Mouse (Mus musculus): ENCODE measurements at regions not wholly inside any gene's neighbourhood (a gene's known extent, or its start where the extent isn't known, plus 50 kb on each side); places are given as distances from the start of the nearest gene placed in this dataset.

- Histone ChIP-seq H3K4me3 (replicated peaks in 1 of 3; ENCODE audit: low read depth in 2 of 3, low read length in 2 of 3, poor library complexity in 1 of 3) (no peak overlapping the region), H3K36me3 (replicated peaks in 1 of 2; ENCODE audit: control insufficient read depth in 1 of 2, insufficient read depth in 1 of 2, low read length in 1 of 2) (no peaks in the 10 kb centered on the region), H3K9ac (ENCODE audit: insufficient read depth, low read depth) (no peak overlapping the region), H3K4me2 (ENCODE audit: insufficient read depth, low read depth, poor library complexity, severe bottlenecking) (no peak overlapping the region), H3K79me2 (replicated peaks; ENCODE audit: control insufficient read depth, extremely low read depth, insufficient read depth, poor library complexity, severe bottlenecking) (no peaks in the 10 kb centered on the region), H3K27ac (ENCODE audit: insufficient read depth, low read depth) (no peak overlapping the region), H3K9me3 (replicated peaks; ENCODE audit: low read length) (peaks cover 6% of the 10 kb centered on the region), H3K4me1 (ENCODE audit: control insufficient read depth in 1 of 2, insufficient read depth in 2 of 2) (no peaks in the 10 kb centered on the region), H3K27me3 (replicated peaks) (peaks cover 29% of the 10 kb centered on the region)
- TF ChIP-seq CHD1 (IDR thresholded peaks at IDR 0.05; ENCODE audit: low read depth, low read length) (no peak), MYC (IDR thresholded peaks at IDR 0.05; ENCODE audit: low read depth, low read length) (no peak), USF2 (conservative IDR thresholded peaks at IDR 0.05; ENCODE audit: low read depth, low read length) (no peak), MAFK (IDR thresholded peaks at IDR 0.05; ENCODE audit: insufficient replicate concordance, low read length) (no peak), ETS1 (conservative IDR thresholded peaks at IDR 0.05; ENCODE audit: low read depth, low read length) (no peak), UBTF (IDR thresholded peaks at IDR 0.05; ENCODE audit: low read depth, low read length) (no peak), E2F4 (IDR thresholded peaks at IDR 0.05; ENCODE audit: insufficient replicate concordance, low read depth, low read length) (no peak), IRF4 (IDR thresholded peaks at IDR 0.05; ENCODE audit: low read depth, low read length) (no peak), HCFC1 (IDR thresholded peaks at IDR 0.05; ENCODE audit: low read depth, low read length) (no peak), POLR2AphosphoS2 (IDR thresholded peaks at IDR 0.05; ENCODE audit: low read depth, low read length) (no peak), ZNF384 (IDR thresholded peaks at IDR 0.05; ENCODE audit: low read depth, low read length) (no peak), NELFE (IDR thresholded peaks at IDR 0.05; ENCODE audit: low read depth, low read length) (no peak), EP300 (IDR thresholded peaks at IDR 0.05; ENCODE audit: low read length) (no peak), CTCF (conservative IDR thresholded peaks at IDR 0.05 in 1 of 2, IDR thresholded peaks at IDR 0.05 in 1 of 2; ENCODE audit: low read depth in 2 of 2, low read length in 2 of 2) (no peak), CHD2 (IDR thresholded peaks at IDR 0.05; ENCODE audit: low read length) (no peak), NRF1 (IDR thresholded peaks at IDR 0.05; ENCODE audit: low read depth, low read length) (no peak), SMC3 (IDR thresholded peaks at IDR 0.05; ENCODE audit: low read depth, low read length) (no peak), PAX5 (IDR thresholded peaks at IDR 0.05; ENCODE audit: low read length) (no peak)
- in situ Hi-C loops (cut with MboI; ENCODE audit: low pct_ligation_motif_present, low pct_unique_long_range_greater_than_20kb, low sequenced_read_pairs), result no loop called here
- dilution Hi-C loops (cut with MboI; ENCODE audit: extremely low pct_ligation_motif_present, extremely low pct_unique_long_range_greater_than_20kb, low sequenced_read_pairs), result no loop called here
- DNase-seq (ENCODE audit: extremely low read depth), result no peak
Observed at GRCm38 (mm10) chr4:143055371-143055770, 157.4 kb downstream of the Prdm2 start.

- H3K9me3 ChIP-seq (replicated peaks; ENCODE audit: low read length), result peaks cover 6% of the 10 kb centered on the region
- no peak for TF ChIP-seq HCFC1 (IDR thresholded peaks at IDR 0.05; ENCODE audit: low read depth, low read length)
- TF ChIP-seq CHD1 (IDR thresholded peaks at IDR 0.05; ENCODE audit: low read depth, low read length), result no peak
- TF ChIP-seq CHD2 (IDR thresholded peaks at IDR 0.05; ENCODE audit: low read length), result no peak
- no peak for TF ChIP-seq CTCF (conservative IDR thresholded peaks at IDR 0.05 in 1 of 2, IDR thresholded peaks at IDR 0.05 in 1 of 2; ENCODE audit: low read depth in 2 of 2, low read length in 2 of 2)
- no peak for TF ChIP-seq NELFE (IDR thresholded peaks at IDR 0.05; ENCODE audit: low read depth, low read length)
- no peak for TF ChIP-seq RAD21 (IDR thresholded peaks at IDR 0.05; ENCODE audit: low read depth, low read length)
- TF ChIP-seq POLR2AphosphoS2 (IDR thresholded peaks at IDR 0.05; ENCODE audit: low read depth, low read length), result no peak
- TF ChIP-seq SMC3 (IDR thresholded peaks at IDR 0.05; ENCODE audit: low read depth, low read length), result no peak
- no peak for TF ChIP-seq ZMIZ1 (IDR thresholded peaks at IDR 0.05; ENCODE audit: low read depth, low read length)
- no peak for TF ChIP-seq JUND (conservative IDR thresholded peaks at IDR 0.05; ENCODE audit: low read depth, low read length)
- TF ChIP-seq ZNF384 (IDR thresholded peaks at IDR 0.05; ENCODE audit: low read depth, low read length), result no peak
- TF ChIP-seq ZKSCAN1 (IDR thresholded peaks at IDR 0.05; ENCODE audit: borderline replicate concordance, low read depth, low read length), result no peak
- no peak for TF ChIP-seq NRF1 (IDR thresholded peaks at IDR 0.05; ENCODE audit: low read depth, low read length)
- no peak for TF ChIP-seq TCF12 (IDR thresholded peaks at IDR 0.05; ENCODE audit: low read depth, low read length)
- TF ChIP-seq EP300 (IDR thresholded peaks at IDR 0.05; ENCODE audit: low read length), result no peak
- TF ChIP-seq ETS1 (conservative IDR thresholded peaks at IDR 0.05; ENCODE audit: low read depth, low read length), result no peak
- no peak for TF ChIP-seq USF1 (IDR thresholded peaks at IDR 0.05; ENCODE audit: low read depth, low read length)
- TF ChIP-seq JUN (IDR thresholded peaks at IDR 0.05; ENCODE audit: insufficient read depth, low read depth, low read length), result no peak
- TF ChIP-seq RCOR1 (conservative IDR thresholded peaks at IDR 0.05; ENCODE audit: low read depth, low read length), result no peak
- no peaks in the 10 kb centered on the region for H3K36me3 ChIP-seq (replicated peaks in 1 of 2; ENCODE audit: control insufficient read depth in 1 of 2, insufficient read depth in 1 of 2, low read length in 1 of 2)
- no peak overlapping the region for H3K27ac ChIP-seq (ENCODE audit: insufficient read depth, low read depth)
- no peak overlapping the region for H3K9ac ChIP-seq (ENCODE audit: insufficient read depth, low read depth)
- in situ Hi-C loops (cut with MboI; ENCODE audit: low pct_ligation_motif_present, low pct_unique_long_range_greater_than_20kb, low sequenced_read_pairs) (no loop called here), dilution Hi-C loops (cut with MboI; ENCODE audit: extremely low pct_ligation_motif_present, extremely low pct_unique_long_range_greater_than_20kb, low sequenced_read_pairs) (no loop called here)
- H3K4me1 ChIP-seq (ENCODE audit: control insufficient read depth in 1 of 2, insufficient read depth in 2 of 2), result no peaks in the 10 kb centered on the region
- H3K4me2 ChIP-seq (ENCODE audit: insufficient read depth, low read depth, poor library complexity, severe bottlenecking), result no peak overlapping the region
- H3K79me2 ChIP-seq (replicated peaks; ENCODE audit: control insufficient read depth, extremely low read depth, insufficient read depth, poor library complexity, severe bottlenecking), result no peaks in the 10 kb centered on the region
- H3K27me3 ChIP-seq (replicated peaks), result peaks cover 15% of the 10 kb centered on the region
- DNase-seq (ENCODE audit: extremely low read depth), result no peak
- H3K4me3 ChIP-seq (replicated peaks in 1 of 3; ENCODE audit: low read depth in 2 of 3, low read length in 2 of 3, poor library complexity in 1 of 3), result no peak overlapping the region
Observed at GRCm38 (mm10) chr4:143053029-143053428, 159.8 kb downstream of the Prdm2 start.

All from CH12.LX (cell line).